Mouse (Mus musculus) G1E (cell line): ENCODE data around the gene Ppfia4.

ENCODE experiments used
- CTCF ChIP-seq: IDR thresholded peaks from 2 replicates; pipeline ENCODE4 v1.5.1; 2012; ENCODE audit warnings: low read depth, low read length, inconsistent platforms, mixed read lengths
- POLR2AphosphoS5 ChIP-seq: IDR thresholded peaks from 2 replicates; pipeline ENCODE4 v1.6.1; 2012; ENCODE audit warnings: low read depth, low read length, inconsistent platforms; ENCODE audit not compliant: insufficient replicate concordance
- TAL1 ChIP-seq: conservative IDR thresholded peaks from 2 replicates; pipeline ENCODE4 v1.6.1; 2012; ENCODE audit warnings: low read depth, low read length, inconsistent platforms, mixed read lengths

- TF ChIP-seq CTCF: no peak
- no peak for TF ChIP-seq POLR2AphosphoS5
- TF ChIP-seq TAL1: no peak
Measured at GRCm38 (mm10) chr1:134282342-134282741, 50.4 kb downstream of the Ppfia4 start.
